Mouse (Mus musculus): ENCODE data around the gene Mtrr.
"Not testable (repeated sequence)": the region's sequence is repeated elsewhere in the genome, so short reads cannot be mapped to it uniquely, and the experiment has no call there.

Gene Mtrr

GRCm38 (mm10) chr13:68568548-68568947 lies 13.4 kb downstream of the Mtrr start:
- DNase-seq (ENCODE audit: low spot score): no peak

GRCm38 (mm10) chr13:68568110-68568509 lies 13.8 kb downstream of the Mtrr start:
- no peak for DNase-seq (ENCODE audit: low spot score)

GRCm38 (mm10) chr13:68553391-68553790 lies 28.6 kb downstream of the Mtrr start:
- not testable (repeated sequence) for DNase-seq (ENCODE audit: low spot score)
